Mouse (Mus musculus) testis, adult 2 months (tissue): ENCODE results near the gene Man1a2.

ENCODE experiments used
- CTCF ChIP-seq: fragments of 200-500 bp; IDR thresholded peaks from 2 replicates; pipeline ENCODE4 v1.5.1; 2012; ENCODE audit warnings: low read depth, mild to moderate bottlenecking, inconsistent platforms, low read length, moderate library complexity; ENCODE audit not compliant: control insufficient read depth, insufficient read depth, insufficient replicate concordance
- POLR2A ChIP-seq: fragments of 200-500 bp; IDR thresholded peaks from 2 replicates; pipeline ENCODE4 v1.6.1; 2012; ENCODE audit warnings: low read depth, mild to moderate bottlenecking, inconsistent platforms, low read length, moderate library complexity; ENCODE audit not compliant: control insufficient read depth

DNA sequence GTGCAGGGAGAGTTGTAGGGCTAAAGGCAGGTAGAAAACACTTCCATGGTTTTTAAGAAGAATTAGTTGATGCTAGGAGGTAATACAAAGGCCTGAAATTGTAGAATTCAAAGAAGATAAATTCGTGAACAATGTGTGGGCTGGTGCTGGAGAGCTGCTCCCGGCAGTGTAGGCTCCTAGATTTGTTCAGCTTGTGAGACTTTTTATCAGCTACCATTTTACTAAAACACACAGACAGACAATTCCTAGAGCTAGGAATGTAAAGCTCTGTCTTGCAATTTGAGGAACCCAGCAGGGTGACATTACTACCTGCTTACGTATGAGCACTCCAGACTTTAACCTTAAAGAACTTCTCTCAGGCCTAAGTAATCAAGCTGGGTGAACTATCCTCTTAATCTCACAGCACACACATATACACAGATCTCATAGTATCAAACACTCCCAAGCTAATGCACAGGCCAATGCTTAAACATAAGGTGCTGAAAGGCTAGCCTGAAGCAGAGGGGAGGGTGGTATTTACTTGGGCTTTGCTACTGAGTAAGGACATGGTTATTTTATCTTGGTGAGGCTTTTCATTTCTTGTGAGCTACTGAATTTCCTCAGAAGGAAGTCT, 112.6 kb downstream of the Man1a2 start:
- TF ChIP-seq POLR2A (no peak), CTCF (no peak)
